Mouse (Mus musculus) midbrain, embryonic 14.5 days (tissue): Measurements from ENCODE around the gene Rnf220. TPM values are rescaled to one million over a fixed set of nuclear protein-coding genes. Genes with fewer than 3 reads are reported as not detected.

ENCODE experiments used
- ATAC-seq: fragments of 200-750 bp; cut with Nextera tagmentation; 2 replicates; pipeline ENCODE4 v1.8.0; 2017; ENCODE audit warnings: moderate number of reproducible peaks, moderate library complexity; ENCODE audit not compliant: low FRiP score, low TSS enrichment
- DNase-seq: peaks from one replicate; pipeline ENCODE4 v3.0.0-alpha.2; 2015
- H3K27ac ChIP-seq: fragments of 300-500 bp; sonication (generic); replicated peaks from 2 replicates; pipeline ENCODE4 v1.5.1; 2014; ENCODE audit warnings: mild to moderate bottlenecking, low read depth, low read length, moderate library complexity
- H3K27me3 ChIP-seq: fragments of 300-500 bp; sonication (generic); 2 replicates; pipeline ENCODE4 v1.6.1; 2014; ENCODE audit warnings: low read length, control low read depth, mixed read lengths; ENCODE audit not compliant: control insufficient read depth, insufficient read depth
- H3K36me3 ChIP-seq: fragments of 300-500 bp; sonication (generic); 2 replicates; pipeline ENCODE4 v1.6.1; 2014; ENCODE audit warnings: low read length, control low read depth; ENCODE audit not compliant: control insufficient read depth, insufficient read depth
- H3K4me1 ChIP-seq: fragments of 300-500 bp; sonication (generic); 2 replicates; pipeline ENCODE4 v1.6.1; 2014; ENCODE audit warnings: mild to moderate bottlenecking, antibody characterized with exemption, low read length, control low read depth; ENCODE audit not compliant: control insufficient read depth, insufficient read depth
- H3K4me2 ChIP-seq: fragments of 300-500 bp; sonication (generic); 2 replicates; pipeline ENCODE4 v1.6.1; 2014; ENCODE audit warnings: mild to moderate bottlenecking, low read length, moderate library complexity
- H3K4me3 ChIP-seq: fragments of 300-500 bp; sonication (generic); replicated peaks from 2 replicates; pipeline ENCODE4 v1.5.1; 2014; ENCODE audit warnings: low read depth, low read length
- H3K9ac ChIP-seq: fragments of 300-500 bp; sonication (generic); replicated peaks from 2 replicates; pipeline ENCODE4 v1.6.1; 2014; ENCODE audit warnings: mild to moderate bottlenecking, low read length, moderate library complexity
- H3K9me3 ChIP-seq: fragments of 300-500 bp; sonication (generic); 2 replicates; pipeline ENCODE4 v1.6.1; 2016; ENCODE audit warnings: low read length, control low read depth, mixed read lengths; ENCODE audit not compliant: control insufficient read depth
- WGBS: fragments of 180-500 bp; shearing (Covaris S2); extraction: QIAGEN DNeasy Blood & Tissue Kit; methylation state at CpG from one replicate; pipeline ENCODE4 v1.1.7; 2014; 5-methylcytosine and 5-hydroxymethylcytosine counted together
- polyA plus RNA-seq: library from polyadenylated mRNA; unstranded; fragments of >200 nt; fragmentation: Nextera tagmentation; extraction: Ambion mirVana; gene quantifications from 2 replicates; pipeline ENCODE4 v1.2.1, GENCODE M21; 2014

Gene Rnf220
- polyA plus RNA-seq, 1 experiment from 2014 or later, result 103 TPM

- H3K4me2 ChIP-seq, result no peak overlapping the region
- H3K9me3 ChIP-seq, result no peaks in the 10 kb centered on the region
- no peak overlapping the region for H3K9ac ChIP-seq
- no peaks in the 10 kb centered on the region for H3K36me3 ChIP-seq
- WGBS, result 18% methylated on average over 1 of the region's 1 CpGs
- 0 out of 2 replicates have a peak, but pooled peaks cover 5% of the 10 kb centered on the region for H3K4me1 ChIP-seq
- peaks cover 6% of the 10 kb centered on the region; the same call in 1 of the 2 replicates for H3K27me3 ChIP-seq
- ATAC-seq (no peak), DNase-seq (peak; percentile 64)
- H3K4me3 ChIP-seq, result no peak overlapping the region
- H3K27ac ChIP-seq, result no peak overlapping the region
These were observed 31.1 kb upstream of the Rnf220 start for GRCm38 (mm10) chr4:117527952-117528351.

GRCm38 (mm10) chr4:117527116-117527899 is 30.5 kb upstream of the Rnf220 start:
- H3K4me2 ChIP-seq, result no peak overlapping the region
- H3K9ac ChIP-seq, result no peak overlapping the region
- H3K4me3 ChIP-seq, result no peak overlapping the region
- no peak overlapping the region for H3K27ac ChIP-seq
- H3K36me3 ChIP-seq, result no peaks in the 10 kb centered on the region
- no peaks in the 10 kb centered on the region for H3K9me3 ChIP-seq
- peaks cover 6% of the 10 kb centered on the region; the same call in 1 of the 2 replicates for H3K27me3 ChIP-seq
- WGBS, result 62% methylated on average over 9 of the region's 9 CpGs
- 0 out of 2 replicates have a peak, but pooled peaks cover 5% of the 10 kb centered on the region for H3K4me1 ChIP-seq
- no peak for ATAC-seq
- no peak for DNase-seq

DNA sequence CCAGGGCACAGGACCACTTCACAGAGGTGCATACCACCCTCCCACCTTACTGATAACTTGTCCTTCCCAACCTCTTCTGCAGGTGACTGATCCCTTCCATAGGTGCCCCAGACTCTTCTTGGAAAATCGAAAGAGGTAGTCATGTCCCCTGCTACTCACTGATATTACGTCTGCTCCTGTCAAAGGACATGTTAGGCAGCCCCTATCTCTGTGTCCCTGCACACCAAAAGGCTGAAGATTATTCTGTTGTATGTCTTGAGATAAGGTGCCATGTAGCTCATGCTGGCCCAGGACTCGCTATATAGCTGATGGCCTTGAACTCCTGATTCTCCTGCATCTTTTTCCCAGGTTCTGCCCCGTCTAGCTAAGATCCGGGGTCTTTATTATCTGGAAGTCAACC is 29.1 kb upstream of the Rnf220 start:
- no peak overlapping the region for H3K4me3 ChIP-seq
- no peak overlapping the region for H3K27ac ChIP-seq
- H3K9ac ChIP-seq, result no peak overlapping the region
- 0 out of 2 replicates have a peak, but pooled peaks cover 5% of the 10 kb centered on the region for H3K4me1 ChIP-seq
- 93% methylated on average over 5 of the region's 5 CpGs for WGBS
- no peaks in the 10 kb centered on the region for H3K9me3 ChIP-seq
- H3K36me3 ChIP-seq, result no peaks in the 10 kb centered on the region
- DNase-seq (no peak), ATAC-seq (no peak)
- no peak overlapping the region for H3K4me2 ChIP-seq
- peaks cover 6% of the 10 kb centered on the region; the same call in 1 of the 2 replicates for H3K27me3 ChIP-seq

- no peak for DNase-seq
- Histone ChIP-seq H3K36me3 (no peaks in the 10 kb centered on the region), H3K4me3 (no peak overlapping the region), H3K4me1 (no peaks in the 10 kb centered on the region), H3K27ac (no peak overlapping the region), H3K9ac (no peak overlapping the region), H3K9me3 (no peaks in the 10 kb centered on the region), H3K27me3 (peaks cover 6% of the 10 kb centered on the region; the same call in 1 of the 2 replicates), H3K4me2 (no peak overlapping the region)
- 67% methylated on average over 2 of the region's 2 CpGs for WGBS
- ATAC-seq, result no peak
These were observed 24.5 kb upstream of the Rnf220 start for GRCm38 (mm10) chr4:117521350-117521749.

DNA sequence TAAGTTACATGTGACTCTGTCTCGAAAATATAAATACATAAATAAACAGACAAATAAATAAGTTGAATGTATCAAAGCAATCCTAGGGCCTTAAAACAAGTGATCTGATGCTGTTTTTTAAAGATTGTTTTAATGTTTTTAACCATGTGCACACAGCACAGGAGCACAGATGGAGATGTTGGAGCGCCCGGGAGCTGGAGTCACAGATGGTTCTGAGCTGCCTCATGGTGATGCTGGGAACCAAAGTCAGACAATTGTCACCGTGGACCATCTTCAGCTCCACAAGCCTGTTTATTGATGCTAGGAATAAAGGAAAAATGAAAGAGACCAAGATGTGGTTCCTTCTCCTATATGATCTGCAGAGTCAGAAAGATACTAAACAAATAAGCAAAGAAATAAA is 21.4 kb upstream of the Rnf220 start:
- no peak overlapping the region for H3K4me2 ChIP-seq
- H3K36me3 ChIP-seq, result no peaks in the 10 kb centered on the region
- ATAC-seq, result no peak
- H3K4me1 ChIP-seq, result no peaks in the 10 kb centered on the region
- H3K4me3 ChIP-seq, result no peak overlapping the region
- H3K27ac ChIP-seq, result no peak overlapping the region
- no peaks in the 10 kb centered on the region for H3K27me3 ChIP-seq
- H3K9ac ChIP-seq, result no peak overlapping the region
- 95% methylated on average over 4 of the region's 4 CpGs for WGBS
- H3K9me3 ChIP-seq, result no peaks in the 10 kb centered on the region
- no peak for DNase-seq

DNA sequence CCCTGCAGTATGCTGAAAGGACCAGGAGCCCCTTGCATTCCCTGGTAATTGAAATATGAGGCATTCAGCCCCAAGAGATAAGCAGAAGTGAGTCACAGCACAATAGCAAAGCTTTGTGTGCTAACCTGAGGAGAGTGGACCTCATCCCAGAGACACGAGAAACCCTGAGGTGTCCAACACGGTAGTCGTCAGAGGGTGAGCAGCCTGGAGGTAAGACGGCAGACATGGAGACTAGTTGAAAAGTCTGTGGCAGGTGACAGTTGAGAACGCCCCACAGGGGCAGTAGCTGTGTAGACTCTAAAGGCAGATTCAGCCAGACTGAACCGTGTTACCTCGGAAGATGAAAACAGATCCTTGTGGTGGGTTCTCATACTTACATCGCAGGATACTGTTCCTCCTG is 2.2 kb upstream of the Rnf220 start:
- no peak overlapping the region for H3K27ac ChIP-seq
- no peak for DNase-seq
- no peak for ATAC-seq
- WGBS, result 94% methylated on average over 8 of the region's 8 CpGs
- no peak overlapping the region for H3K9ac ChIP-seq
- peaks cover 21% of the 10 kb centered on the region for H3K4me1 ChIP-seq
- H3K27me3 ChIP-seq, result peaks cover 29% of the 10 kb centered on the region
- no peaks in the 10 kb centered on the region for H3K9me3 ChIP-seq
- H3K4me2 ChIP-seq, result no peak overlapping the region
- no peak overlapping the region for H3K4me3 ChIP-seq
- no peaks in the 10 kb centered on the region for H3K36me3 ChIP-seq

- peaks cover 21% of the 10 kb centered on the region for H3K4me1 ChIP-seq
- ATAC-seq (no peak), DNase-seq (peak; percentile 51)
- peak overlapping the region; percentile 81 for H3K27ac ChIP-seq
- H3K4me3 ChIP-seq, result peak overlapping the region; percentile 48
- peak overlapping the region; percentile 54 for H3K9ac ChIP-seq
- H3K36me3 ChIP-seq, result no peaks in the 10 kb centered on the region
- H3K4me2 ChIP-seq, result peak overlapping the region; percentile 77
- H3K9me3 ChIP-seq, result no peaks in the 10 kb centered on the region
- WGBS, result under 1% methylated on average over 33 of the region's 33 CpGs
- peaks cover 49% of the 10 kb centered on the region for H3K27me3 ChIP-seq
These were observed 917 bp downstream of the Rnf220 start for GRCm38 (mm10) chr4:117495869-117496401.

DNA sequence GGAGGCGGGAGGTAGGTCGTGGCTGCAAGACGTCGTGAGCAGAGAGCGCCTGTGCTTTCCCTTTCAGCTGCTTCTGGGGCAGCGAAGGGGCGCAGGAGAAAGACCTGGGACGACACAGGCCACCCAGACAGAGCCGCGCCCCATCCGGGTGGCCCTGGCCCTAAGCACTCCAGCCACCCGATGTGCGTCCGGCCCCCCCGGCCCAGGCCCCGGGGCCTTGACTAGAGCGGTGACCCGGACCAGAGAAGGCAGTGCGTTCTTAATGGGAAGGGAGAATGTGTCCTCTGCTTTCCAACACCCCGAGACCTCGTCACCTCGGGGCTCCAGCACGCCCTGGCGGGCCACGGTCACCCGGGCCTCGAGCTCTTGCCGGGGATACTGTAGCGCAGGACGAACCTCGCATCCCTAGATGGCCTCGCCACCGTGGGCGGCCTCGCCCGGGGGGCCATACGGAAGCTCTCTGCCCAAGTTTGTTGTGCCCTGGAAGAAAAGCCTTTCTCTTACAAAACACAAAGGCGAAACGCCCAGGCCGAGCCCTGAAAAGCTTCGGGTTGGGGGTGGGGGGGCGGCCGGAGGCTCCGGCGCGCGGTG is 1.8 kb downstream of the Rnf220 start:
- Histone ChIP-seq H3K9ac (peak overlapping the region; percentile 65), H3K36me3 (no peaks in the 10 kb centered on the region), H3K4me2 (peak overlapping the region; percentile 77), H3K4me3 (peak overlapping the region; percentile 48), H3K9me3 (no peaks in the 10 kb centered on the region), H3K27ac (peak overlapping the region; percentile 80), H3K27me3 (peaks cover 58% of the 10 kb centered on the region), H3K4me1 (peaks cover 21% of the 10 kb centered on the region)
- ATAC-seq (peak; percentile 28; the same call in 1 of the 2 replicates), DNase-seq (peak; percentile 56)
- WGBS, result under 1% methylated on average over 47 of the region's 47 CpGs
